Mouse (Mus musculus): ENCODE data around the gene Adamtsl5. TPM values are rescaled to one million over a fixed set of nuclear protein-coding genes. Genes with fewer than 3 reads are reported as not detected.

Adamtsl5 gene
- polyA plus RNA-seq, 1 experiment from 2014 or later = 2.6 TPM

DNA sequence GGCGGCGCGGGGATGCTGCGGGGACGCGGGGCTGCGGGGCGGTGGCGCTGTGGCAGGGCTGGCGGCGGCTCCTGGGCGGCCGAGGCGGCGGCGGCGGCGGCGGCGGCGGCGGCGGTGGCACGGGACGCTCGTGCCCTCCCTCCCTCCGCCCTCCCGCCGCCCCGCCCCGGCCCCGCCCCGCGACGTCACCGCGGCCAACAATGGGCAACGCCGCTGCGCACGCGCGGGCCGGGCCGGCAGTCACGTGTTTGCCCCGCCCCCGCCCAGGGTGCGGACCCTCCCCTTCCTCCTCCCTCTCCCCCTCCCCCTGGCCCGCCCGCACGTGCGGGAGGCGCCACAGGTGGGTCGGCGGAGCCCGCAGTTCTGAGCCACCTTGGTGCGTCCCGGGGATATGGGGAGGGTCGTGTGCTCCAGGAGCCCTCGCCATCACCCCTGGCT is 39.3 kb upstream of the Adamtsl5 start, which contains the start of gene Mex3d:
TSS of gene Mex3d (minus strand) at position 138 of the 438 bp plus-strand sequence.
- peaks cover 43% of the 10 kb centered on the region for H3K4me1 ChIP-seq (replicated peaks; ENCODE audit: control insufficient read depth, insufficient read depth, low read length)
- no peaks in the 10 kb centered on the region for H3K27me3 ChIP-seq (replicated peaks; ENCODE audit: control insufficient read depth, insufficient read depth, low read length)
- WGBS = 0% methylated on average over 11 of the region's 61 CpGs
- H3K36me3 ChIP-seq (ENCODE audit: control insufficient read depth, insufficient read depth, low read length) = peaks cover 19% of the 10 kb centered on the region
- no peaks in the 10 kb centered on the region for H3K9me3 ChIP-seq (ENCODE audit: control insufficient read depth, low read length)
- H3K4me2 ChIP-seq = peak within 1 kb of the TSS; percentile 95
- ATAC-seq (replicated peaks; ENCODE audit: low FRiP score) = peak; percentile 58; the same call in 1 of the 2 replicates
- H3K4me3 ChIP-seq (ENCODE audit: low read depth, low read length) = peak within 1 kb of the TSS; percentile 88
- peak within 1 kb of the TSS; percentile 86 for H3K9ac ChIP-seq (ENCODE audit: low read depth, low read length)
- DNase-seq (ENCODE audit: low spot score) = peak; percentile 88
- peak within 1 kb of the TSS; percentile 60 for H3K27ac ChIP-seq (ENCODE audit: low read depth, low read length)

DNA sequence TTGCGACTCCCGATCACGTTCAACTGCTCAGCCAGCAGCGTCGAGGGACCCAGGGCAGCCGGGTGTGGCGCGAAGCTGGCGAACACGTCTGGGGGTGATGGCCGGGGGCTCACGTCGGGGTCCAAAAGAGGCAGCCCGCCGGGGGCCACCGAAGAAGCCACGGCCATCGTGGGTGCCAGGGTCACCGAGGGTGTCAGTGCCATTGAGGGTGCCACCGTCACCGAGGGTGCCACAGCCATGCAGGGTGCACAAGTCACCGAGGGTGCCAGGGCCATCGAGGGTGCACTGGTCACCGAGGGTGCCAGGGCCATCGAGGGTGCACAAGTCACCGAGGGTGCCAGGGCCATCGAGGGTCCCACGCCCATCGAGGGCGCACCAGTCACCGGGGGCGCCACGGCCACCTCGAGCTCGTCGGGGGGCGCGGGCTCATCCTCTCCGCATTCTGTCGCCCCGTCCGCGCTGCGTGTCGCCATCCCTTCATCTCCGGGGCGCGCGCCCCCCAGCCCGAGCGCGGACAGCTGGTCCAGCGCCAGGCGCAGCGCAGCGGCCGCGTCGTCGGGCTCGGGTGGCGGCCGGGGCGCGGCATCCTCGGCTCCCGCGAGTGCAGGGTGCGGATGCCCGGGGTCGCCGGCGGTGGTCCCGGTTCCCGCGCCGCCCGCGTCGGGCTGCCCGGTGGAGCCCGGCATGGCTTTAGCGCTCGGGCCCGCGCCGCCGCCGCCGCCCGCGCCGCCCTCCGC is 38.7 kb upstream of the Adamtsl5 start:
- H3K9ac ChIP-seq (ENCODE audit: low read depth, low read length) = peak overlapping the region; percentile 86
- H3K4me3 ChIP-seq (ENCODE audit: low read depth, low read length) = peak overlapping the region; percentile 88
- WGBS = 1% methylated on average over 72 of the region's 94 CpGs
- peaks cover 43% of the 10 kb centered on the region for H3K4me1 ChIP-seq (replicated peaks; ENCODE audit: control insufficient read depth, insufficient read depth, low read length)
- no peaks in the 10 kb centered on the region for H3K27me3 ChIP-seq (replicated peaks; ENCODE audit: control insufficient read depth, insufficient read depth, low read length)
- H3K27ac ChIP-seq (ENCODE audit: low read depth, low read length) = peak overlapping the region; percentile 60
- no peaks in the 10 kb centered on the region for H3K9me3 ChIP-seq (ENCODE audit: control insufficient read depth, low read length)
- H3K4me2 ChIP-seq = peak overlapping the region; percentile 95
- no peak for ATAC-seq (replicated peaks; ENCODE audit: low FRiP score)
- peaks cover 19% of the 10 kb centered on the region for H3K36me3 ChIP-seq (ENCODE audit: control insufficient read depth, insufficient read depth, low read length)
- DNase-seq (ENCODE audit: low spot score) = no peak

DNA sequence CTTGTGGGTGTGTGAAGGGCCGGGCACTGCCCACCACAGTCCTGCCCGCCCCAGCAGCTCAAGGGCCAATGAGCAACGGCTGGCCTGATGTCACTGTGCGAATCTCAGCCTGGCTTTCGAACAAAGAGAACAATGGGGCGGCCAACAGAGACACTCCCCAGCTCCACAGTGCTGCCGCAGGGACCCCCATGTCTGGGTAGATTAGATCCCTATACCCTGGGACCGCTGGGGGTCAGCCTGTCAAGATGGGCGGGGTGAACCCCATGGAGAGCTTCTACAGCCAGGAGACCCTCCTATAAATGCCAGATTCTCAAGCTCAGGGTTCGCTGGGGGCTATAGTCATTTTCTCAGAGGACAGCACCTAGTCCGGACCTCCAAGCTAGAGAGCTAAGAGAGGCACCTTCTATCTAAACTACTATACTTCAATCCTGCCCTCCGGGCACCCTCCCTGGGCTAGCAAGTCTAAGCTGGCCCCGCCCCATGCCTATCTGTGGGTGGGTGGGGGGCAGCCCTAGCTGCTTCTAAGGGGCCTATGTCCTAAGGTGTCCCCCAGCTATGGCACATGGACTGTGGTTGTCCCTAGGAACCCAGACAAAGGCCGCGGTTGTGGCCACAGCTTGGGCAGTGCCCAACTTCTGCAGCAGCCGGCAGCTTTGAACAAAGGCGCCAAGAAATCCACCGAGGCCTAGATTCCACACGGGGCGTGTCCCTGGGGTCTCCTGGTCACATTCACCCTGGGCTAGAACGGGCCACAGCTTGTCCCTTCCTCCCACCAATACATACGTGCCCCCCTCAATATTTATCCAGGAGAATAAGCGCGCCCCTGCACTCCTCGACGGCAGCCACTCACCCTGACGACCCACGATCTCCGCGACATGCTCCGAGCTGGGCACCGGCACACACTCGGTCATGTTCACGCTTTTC is 37.9 kb upstream of the Adamtsl5 start:
- peaks cover 20% of the 10 kb centered on the region for H3K36me3 ChIP-seq (ENCODE audit: control insufficient read depth, insufficient read depth, low read length)
- peak overlapping the region; percentile 88 for H3K4me3 ChIP-seq (ENCODE audit: low read depth, low read length)
- DNase-seq (ENCODE audit: low spot score) (no peak), ATAC-seq (replicated peaks; ENCODE audit: low FRiP score) (no peak)
- no peaks in the 10 kb centered on the region for H3K27me3 ChIP-seq (replicated peaks; ENCODE audit: control insufficient read depth, insufficient read depth, low read length)
- H3K9ac ChIP-seq (ENCODE audit: low read depth, low read length) = peak overlapping the region; percentile 86
- WGBS = 8% methylated on average over 34 of the region's 34 CpGs
- peaks cover 43% of the 10 kb centered on the region for H3K4me1 ChIP-seq (replicated peaks; ENCODE audit: control insufficient read depth, insufficient read depth, low read length)
- H3K4me2 ChIP-seq = peak overlapping the region; percentile 95
- H3K27ac ChIP-seq (ENCODE audit: low read depth, low read length) = peak overlapping the region; percentile 8
- H3K9me3 ChIP-seq (ENCODE audit: control insufficient read depth, low read length) = no peaks in the 10 kb centered on the region

DNA sequence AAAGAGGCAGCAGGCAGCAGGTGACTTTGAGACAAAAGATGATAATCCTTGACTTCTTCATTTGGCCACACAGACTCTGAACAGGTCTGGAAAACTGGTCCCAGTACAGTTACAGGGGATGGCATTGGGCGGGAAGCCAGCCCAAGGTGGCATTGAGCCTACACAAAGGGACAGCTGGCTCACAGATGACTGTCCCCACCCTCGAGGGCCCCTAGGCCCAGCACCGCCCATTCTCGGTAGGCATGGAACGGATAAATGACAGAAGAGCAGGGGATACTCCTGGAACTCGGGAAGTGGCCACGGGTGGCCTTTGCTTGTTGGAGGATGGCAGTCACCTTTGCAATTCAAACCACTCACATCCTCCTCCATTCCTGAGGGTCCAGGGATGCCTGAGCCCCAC is 37.1 kb upstream of the Adamtsl5 start:
- Histone ChIP-seq H3K4me1 (replicated peaks; ENCODE audit: control insufficient read depth, insufficient read depth, low read length) (peaks cover 43% of the 10 kb centered on the region), H3K27me3 (replicated peaks; ENCODE audit: control insufficient read depth, insufficient read depth, low read length) (no peaks in the 10 kb centered on the region), H3K36me3 (ENCODE audit: control insufficient read depth, insufficient read depth, low read length) (peaks cover 19% of the 10 kb centered on the region), H3K4me3 (ENCODE audit: low read depth, low read length) (peak overlapping the region; percentile 88), H3K4me2 (peak overlapping the region; percentile 95), H3K9me3 (ENCODE audit: control insufficient read depth, low read length) (no peaks in the 10 kb centered on the region), H3K9ac (ENCODE audit: low read depth, low read length) (peak overlapping the region; percentile 86; the same call in 1 of the 2 replicates), H3K27ac (ENCODE audit: low read depth, low read length) (peak overlapping the region; percentile 2; the same call in 1 of the 2 replicates)
- ATAC-seq (replicated peaks; ENCODE audit: low FRiP score) (no peak), DNase-seq (ENCODE audit: low spot score) (no peak)
- 41% methylated on average over 7 of the region's 7 CpGs for WGBS

DNA sequence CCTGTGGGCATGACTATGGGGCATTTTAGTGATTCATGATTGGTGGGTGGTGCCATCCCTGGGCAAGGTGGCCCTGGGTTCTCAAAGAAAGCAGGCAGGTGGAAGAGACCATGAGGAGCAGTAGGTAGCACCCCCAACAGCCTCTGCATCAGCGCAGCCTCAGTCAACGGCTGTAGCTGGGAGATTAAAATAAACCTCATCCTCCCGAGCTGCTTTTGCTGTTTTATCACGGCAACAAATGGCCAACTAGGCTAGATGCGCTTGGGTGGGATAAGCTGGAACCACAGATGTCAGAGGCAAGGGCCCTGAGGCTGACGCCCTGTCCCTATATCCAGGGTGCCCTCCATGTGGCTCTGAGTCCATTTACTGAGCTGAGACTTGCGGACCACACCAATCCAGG is 36.5 kb upstream of the Adamtsl5 start:
- Histone ChIP-seq H3K4me3 (ENCODE audit: low read depth, low read length) (peak overlapping the region; percentile 88), H3K9me3 (ENCODE audit: control insufficient read depth, low read length) (no peaks in the 10 kb centered on the region), H3K4me2 (peak overlapping the region; percentile 95), H3K36me3 (ENCODE audit: control insufficient read depth, insufficient read depth, low read length) (peaks cover 19% of the 10 kb centered on the region), H3K4me1 (replicated peaks; ENCODE audit: control insufficient read depth, insufficient read depth, low read length) (peaks cover 43% of the 10 kb centered on the region), H3K27ac (ENCODE audit: low read depth, low read length) (peak overlapping the region; percentile 2; the same call in 1 of the 2 replicates), H3K27me3 (replicated peaks; ENCODE audit: control insufficient read depth, insufficient read depth, low read length) (no peaks in the 10 kb centered on the region), H3K9ac (ENCODE audit: low read depth, low read length) (no peak overlapping the region)
- ATAC-seq (replicated peaks; ENCODE audit: low FRiP score) = peak; percentile 64
- 49% methylated on average over 7 of the region's 7 CpGs for WGBS
- no peak for DNase-seq (ENCODE audit: low spot score)

DNA sequence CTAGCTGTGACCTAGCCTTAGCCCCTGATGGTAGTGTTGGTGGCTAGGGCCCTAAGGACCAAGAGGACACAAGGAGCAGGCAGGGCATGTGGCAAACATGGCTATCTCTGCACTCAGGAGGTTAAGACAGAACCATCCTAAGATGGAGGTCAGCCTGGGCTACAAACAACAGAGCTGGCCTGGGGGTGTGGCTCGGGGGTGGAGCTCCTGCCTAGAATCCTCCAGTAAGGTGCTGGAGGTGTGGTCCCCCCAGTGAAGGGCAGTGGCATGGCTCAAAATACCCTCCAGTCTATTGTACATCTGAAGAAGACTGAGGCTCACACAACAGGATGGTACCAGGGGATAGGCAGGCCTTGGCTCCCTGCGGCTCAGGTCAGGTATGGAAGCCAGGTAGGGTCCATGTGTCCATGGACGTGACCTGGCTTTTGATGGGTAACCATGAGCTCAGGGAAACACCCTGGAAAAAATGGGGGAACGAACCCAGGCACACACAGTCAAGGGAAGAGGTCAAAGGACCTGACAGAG is 36.0 kb upstream of the Adamtsl5 start:
- peaks cover 43% of the 10 kb centered on the region for H3K4me1 ChIP-seq (replicated peaks; ENCODE audit: control insufficient read depth, insufficient read depth, low read length)
- peak overlapping the region; percentile 2; the same call in 1 of the 2 replicates for H3K27ac ChIP-seq (ENCODE audit: low read depth, low read length)
- peak overlapping the region; percentile 3; the same call in 1 of the 2 replicates for H3K4me3 ChIP-seq (ENCODE audit: low read depth, low read length)
- WGBS = 82% methylated on average over 4 of the region's 4 CpGs
- H3K9me3 ChIP-seq (ENCODE audit: control insufficient read depth, low read length) = no peaks in the 10 kb centered on the region
- H3K4me2 ChIP-seq = peak overlapping the region; percentile 95
- H3K27me3 ChIP-seq (replicated peaks; ENCODE audit: control insufficient read depth, insufficient read depth, low read length) = no peaks in the 10 kb centered on the region
- 0 out of 2 replicates have a peak overlapping the region, but pooled peaks have one; percentile 26 for H3K9ac ChIP-seq (ENCODE audit: low read depth, low read length)
- DNase-seq (ENCODE audit: low spot score) = no peak
- peaks cover 19% of the 10 kb centered on the region for H3K36me3 ChIP-seq (ENCODE audit: control insufficient read depth, insufficient read depth, low read length)
- peak; percentile 27; the same call in 1 of the 2 replicates for ATAC-seq (replicated peaks; ENCODE audit: low FRiP score)

DNA sequence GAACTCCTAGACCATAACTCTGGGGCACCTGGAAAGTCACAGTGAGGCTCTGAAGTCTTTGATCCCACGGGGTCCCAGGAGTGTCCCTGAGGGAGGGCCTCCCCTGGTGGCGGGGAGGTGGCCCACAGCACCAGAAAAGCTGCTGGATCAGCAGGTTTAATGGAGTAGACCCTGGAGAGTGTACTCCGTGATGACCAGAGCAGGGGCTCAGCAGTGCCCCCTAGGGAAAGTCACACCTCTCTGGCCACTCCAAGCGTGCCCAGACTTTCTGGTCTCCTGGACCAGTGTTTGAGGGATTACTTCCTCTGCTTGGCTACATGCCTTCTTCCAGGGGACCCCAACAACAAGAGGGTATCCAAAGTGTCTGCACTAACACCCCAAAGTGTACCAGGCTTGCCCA is 35.2 kb upstream of the Adamtsl5 start:
- Histone ChIP-seq H3K9ac (ENCODE audit: low read depth, low read length) (no peak overlapping the region), H3K36me3 (ENCODE audit: control insufficient read depth, insufficient read depth, low read length) (peaks cover 19% of the 10 kb centered on the region), H3K27ac (ENCODE audit: low read depth, low read length) (no peak overlapping the region), H3K4me3 (ENCODE audit: low read depth, low read length) (no peak overlapping the region), H3K4me2 (no peak overlapping the region), H3K4me1 (replicated peaks; ENCODE audit: control insufficient read depth, insufficient read depth, low read length) (peaks cover 36% of the 10 kb centered on the region), H3K27me3 (replicated peaks; ENCODE audit: control insufficient read depth, insufficient read depth, low read length) (no peaks in the 10 kb centered on the region), H3K9me3 (ENCODE audit: control insufficient read depth, low read length) (no peaks in the 10 kb centered on the region)
- no peak for ATAC-seq (replicated peaks; ENCODE audit: low FRiP score)
- DNase-seq (ENCODE audit: low spot score) = no peak
- WGBS = 74% methylated on average over 4 of the region's 4 CpGs

DNA sequence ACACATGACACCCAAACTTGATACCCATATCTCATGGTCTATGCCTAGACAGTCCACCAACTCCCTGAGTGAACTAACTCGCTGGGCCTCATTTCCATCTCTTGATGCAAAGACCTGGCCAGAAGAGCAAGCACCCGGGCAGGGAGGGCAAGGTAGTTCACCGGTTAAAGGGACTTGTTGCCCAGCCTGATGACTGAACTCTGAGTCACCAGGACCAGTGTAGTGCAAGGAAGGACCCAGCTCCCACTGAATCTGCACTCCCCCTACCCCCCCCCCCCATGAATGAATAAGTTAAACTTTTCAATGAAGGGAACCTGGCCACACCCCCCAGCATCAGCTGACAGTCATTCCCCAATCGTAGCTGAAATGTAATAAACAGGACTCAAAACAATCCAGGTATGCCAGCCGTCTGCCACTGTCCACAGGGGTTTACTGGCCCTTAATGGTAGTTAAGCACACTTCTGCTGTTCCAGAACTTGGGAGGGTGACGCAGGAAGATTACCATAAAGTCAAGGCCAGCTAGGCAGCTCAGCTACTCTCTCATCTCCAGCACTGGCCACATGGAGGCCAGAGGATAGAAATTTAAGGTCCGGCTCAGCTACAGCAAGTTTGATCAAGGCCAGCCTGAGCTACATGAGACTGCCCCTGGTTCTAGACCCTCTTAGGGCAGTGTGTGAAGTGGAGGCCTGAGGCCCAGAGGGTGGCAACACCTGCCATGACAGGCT is 34.6 kb upstream of the Adamtsl5 start:
- H3K4me2 ChIP-seq = no peak overlapping the region
- H3K36me3 ChIP-seq (ENCODE audit: control insufficient read depth, insufficient read depth, low read length) = peaks cover 19% of the 10 kb centered on the region
- peaks cover 31% of the 10 kb centered on the region for H3K4me1 ChIP-seq (replicated peaks; ENCODE audit: control insufficient read depth, insufficient read depth, low read length)
- no peak for DNase-seq (ENCODE audit: low spot score)
- H3K4me3 ChIP-seq (ENCODE audit: low read depth, low read length) = no peak overlapping the region
- ATAC-seq (replicated peaks; ENCODE audit: low FRiP score) = no peak
- H3K9me3 ChIP-seq (ENCODE audit: control insufficient read depth, low read length) = no peaks in the 10 kb centered on the region
- no peaks in the 10 kb centered on the region for H3K27me3 ChIP-seq (replicated peaks; ENCODE audit: control insufficient read depth, insufficient read depth, low read length)
- H3K27ac ChIP-seq (ENCODE audit: low read depth, low read length) = no peak overlapping the region
- no peak overlapping the region for H3K9ac ChIP-seq (ENCODE audit: low read depth, low read length)
- 87% methylated on average over 7 of the region's 7 CpGs for whole genome bisulfite sequencing
